7 mouse cellular contexts compared by ENCODE assay signal in the genomic region with DNA sequence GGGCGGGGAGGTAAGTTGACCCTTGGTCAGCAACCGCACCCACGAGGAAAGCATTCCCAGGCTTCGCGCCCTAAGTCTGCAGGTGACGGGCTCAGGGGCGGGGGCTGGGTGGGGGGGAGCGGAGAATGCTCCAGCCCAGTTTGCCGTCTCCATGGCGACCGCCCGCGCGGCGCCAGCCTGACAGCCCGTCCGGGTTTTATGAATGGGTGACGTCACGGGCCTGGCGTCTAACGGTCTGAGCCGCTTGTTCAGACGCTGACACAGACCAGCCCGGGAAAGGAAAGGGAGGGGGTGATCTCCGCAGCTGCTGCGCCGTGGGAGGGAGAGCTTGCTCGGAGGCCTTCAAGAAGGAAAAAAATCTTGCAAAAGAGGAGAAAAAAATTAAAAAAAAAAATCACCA. TPM values are rescaled to one million over a fixed set of nuclear protein-coding genes. Genes with fewer than 3 reads are reported as not detected.
DNase-seq lines count a peak whose midpoint lies in the region; ATAC-seq lines count a peak whose summit lies in the region.

No protein-coding gene starts in this region.

- H3K4me1 ChIP-seq in intestine, embryonic 15.5 days (replicated peaks) = peaks cover 41% of the 10 kb centered on the region
- peaks cover 90% of the 10 kb centered on the region for H3K4me1 ChIP-seq in midbrain, embryonic 10.5 days

- ATAC-seq in intestine, embryonic 15.5 days = peak; percentile 80

- no peaks in the 10 kb centered on the region for H3K36me3 ChIP-seq in intestine, embryonic 15.5 days
- 0 out of 2 replicates have a peak, but pooled peaks cover 4% of the 10 kb centered on the region for H3K36me3 ChIP-seq in midbrain, embryonic 10.5 days

- intact Hi-C loops in gastrocnemius, postnatal 36 days (cut with DNase I) = no loop called here
- intact Hi-C loops in left cerebral cortex, postnatal 25 days (cut with DNase I) = no loop called here

- H3K9ac ChIP-seq in intestine, embryonic 15.5 days = peak overlapping the region; percentile 40; the same call in 1 of the 2 replicates

- WGBS in intestine, embryonic 15.5 days = under 1% methylated on average over 28 of the region's 28 CpGs
- WGBS in midbrain, embryonic 10.5 days = under 1% methylated on average over 28 of the region's 28 CpGs

- H3K27me3 ChIP-seq in intestine, embryonic 15.5 days (replicated peaks) = no peaks in the 10 kb centered on the region
- peaks cover 12% of the 10 kb centered on the region; the same call in 1 of the 2 replicates for H3K27me3 ChIP-seq in midbrain, embryonic 10.5 days (ENCODE audit: low read depth, poor library complexity, severe bottlenecking)

- peak overlapping the region; percentile 76 for H3K4me3 ChIP-seq in intestine, embryonic 15.5 days (replicated peaks)
- peak overlapping the region; percentile 64 for H3K4me3 ChIP-seq in midbrain, embryonic 10.5 days

- peak; percentile 90 for DNase-seq in adipocyte (ENCODE audit: low spot score)
- DNase-seq in embryo, embryonic 10 days (ENCODE audit: low spot score) = peak; percentile 99
- peak; percentile 78 to 89 for DNase-seq in gastrocnemius, postnatal 36 days
- peak; percentile 90 to 97 for DNase-seq in left cerebral cortex, postnatal 25 days (ENCODE audit: low spot score in 2 of 2)
- peak; percentile 97 for DNase-seq in midbrain, embryonic 10.5 days (ENCODE audit: low spot score)
- DNase-seq in skeletal muscle tissue, adult 2 months (ENCODE audit: low read depth, low spot score) = peak; percentile 88

- peak overlapping the region; percentile 86 for H3K4me2 ChIP-seq in intestine, embryonic 15.5 days (replicated peaks)

- no peaks in the 10 kb centered on the region for H3K9me3 ChIP-seq in intestine, embryonic 15.5 days
- no peaks in the 10 kb centered on the region for H3K9me3 ChIP-seq in midbrain, embryonic 10.5 days (replicated peaks)

- peak overlapping the region; percentile 95 for H3K27ac ChIP-seq in intestine, embryonic 15.5 days
- H3K27ac ChIP-seq in midbrain, embryonic 10.5 days (replicated peaks) = peak overlapping the region; percentile 90

RNA-seq across cellular contexts. Expression of a gene that starts 1.1 kb away (rescaled TPM):
- total RNA-seq in gastrocnemius, postnatal 36 days (2021) = 10 to 100 TPM; 11.5 to 17.7 TPM
- 102 and 116 TPM in 2 replicates for polyA plus RNA-seq in intestine, embryonic 15.5 days (2015; fragmentation: Nextera tagmentation; extraction: Ambion mirVana)
- 10 to 100 TPM; 19.9 to 30.4 TPM for total RNA-seq in left cerebral cortex, postnatal 25 days (2021)
- 70.2 and 86.2 TPM in 2 replicates for polyA plus RNA-seq in midbrain, embryonic 10.5 days (2016; fragmentation: Nextera tagmentation; extraction: Ambion mirVana)

RNA-seq across cellular contexts. Expression of a gene that starts 19.0 kb away (rescaled TPM):
- 1 to 10 TPM; 2.9 TPM for total RNA-seq in gastrocnemius, postnatal 36 days (2021)
- 12.2 and 14.2 TPM in 2 replicates for polyA plus RNA-seq in intestine, embryonic 15.5 days (2015; fragmentation: Nextera tagmentation; extraction: Ambion mirVana)
- 1 to 10 TPM; 1.8 to 2.6 TPM for total RNA-seq in left cerebral cortex, postnatal 25 days (2021)
- 4.2 and 4.6 TPM in 2 replicates for polyA plus RNA-seq in midbrain, embryonic 10.5 days (2016; fragmentation: Nextera tagmentation; extraction: Ambion mirVana)

RNA-seq across cellular contexts. Expression of a gene that starts 48.1 kb away (rescaled TPM):
- 10 to 100 TPM in 1 of 2 experiments, 1 to 10 TPM in 1; 9.6 to 12.1 TPM for total RNA-seq in gastrocnemius, postnatal 36 days (2021)
- 26.3 and 26.8 TPM in 2 replicates for polyA plus RNA-seq in intestine, embryonic 15.5 days (2015; fragmentation: Nextera tagmentation; extraction: Ambion mirVana)
- 10 to 100 TPM; 21.3 to 24.5 TPM for total RNA-seq in left cerebral cortex, postnatal 25 days (2021)
- polyA plus RNA-seq in midbrain, embryonic 10.5 days (2016; fragmentation: Nextera tagmentation; extraction: Ambion mirVana) = 42.9 and 45.3 TPM in 2 replicates

Comparison
In these comparisons a context has a peak if more than half of its experiments do, and no peak if none do; other contexts are left out.
1. Peak in every context shown above with its lines: DNase-seq, ATAC-seq, H3K4me3 ChIP-seq and H3K27ac ChIP-seq.